Mouse (Mus musculus) spleen, postnatal 36 days (tissue): ENCODE measurements around the gene Angptl8.

Experiments
- DNase-seq, 2 experiments: peaks; one replicate each; pipeline ENCODE4 v3.0.0; 2022; ENCODE audit warnings: low spot score in 2 of 2, mixed read lengths in 1 of 2

The Angptl8 gene

GRCm38 (mm10) chr9:21816716-21817305 is 18.5 kb upstream of the Angptl8 start:
- no peak for DNase-seq

- DNase-seq = no peak
Observed at GRCm38 (mm10) chr9:21818125-21818524, 17.2 kb upstream of the Angptl8 start.

- DNase-seq = no peak
Observed at GRCm38 (mm10) chr9:21818561-21818960, 16.7 kb upstream of the Angptl8 start.

- DNase-seq = no peak
Observed at GRCm38 (mm10) chr9:21819181-21819729, 16.1 kb upstream of the Angptl8 start.

GRCm38 (mm10) chr9:21820183-21820582 is 15.1 kb upstream of the Angptl8 start:
- no peak for DNase-seq

- no peak for DNase-seq
Observed at GRCm38 (mm10) chr9:21822686-21823085, 12.6 kb upstream of the Angptl8 start.

GRCm38 (mm10) chr9:21823957-21824356 is 11.4 kb upstream of the Angptl8 start:
- no peak for DNase-seq

GRCm38 (mm10) chr9:21824366-21824765 is 10.9 kb upstream of the Angptl8 start:
- no peak for DNase-seq

- no peak for DNase-seq
Observed at GRCm38 (mm10) chr9:21829834-21830460, 5.4 kb upstream of the Angptl8 start.

GRCm38 (mm10) chr9:21830461-21830850 is 4.9 kb upstream of the Angptl8 start:
- no peak for DNase-seq

- DNase-seq = no peak
Observed at GRCm38 (mm10) chr9:21830936-21831335, 4.4 kb upstream of the Angptl8 start.

GRCm38 (mm10) chr9:21831558-21832240 is 3.6 kb upstream of the Angptl8 start:
- no peak for DNase-seq

GRCm38 (mm10) chr9:21837690-21838089 is 2.4 kb downstream of the Angptl8 start:
- DNase-seq = no peak

- DNase-seq = no peak
Observed at GRCm38 (mm10) chr9:21840115-21840787, 4.9 kb downstream of the Angptl8 start.

- DNase-seq = no peak
Observed at GRCm38 (mm10) chr9:21841340-21841739, 6.0 kb downstream of the Angptl8 start.

- DNase-seq = no peak
Observed at GRCm38 (mm10) chr9:21842391-21842790, 7.1 kb downstream of the Angptl8 start.

- DNase-seq = no peak
Observed at GRCm38 (mm10) chr9:21843086-21843485, 7.8 kb downstream of the Angptl8 start.

GRCm38 (mm10) chr9:21845381-21846080 is 10.2 kb downstream of the Angptl8 start:
- no peak for DNase-seq

GRCm38 (mm10) chr9:21846755-21847341 is 11.5 kb downstream of the Angptl8 start:
- no peak for DNase-seq

- DNase-seq = no peak
Observed at GRCm38 (mm10) chr9:21847425-21847824, 12.1 kb downstream of the Angptl8 start.

- DNase-seq = no peak
Observed at GRCm38 (mm10) chr9:21847926-21848325, 12.6 kb downstream of the Angptl8 start.
